Comparison of ENCODE assay signal across 33 mouse cellular contexts in genomic region chr13:54585831-54586230, GRCm38 (mm10).
"Had no signal": no experiment of that assay in that cellular context is flagged by ENCODE, and none has a peak within 500 bp of the region (broad histone marks: within the 10 kb centered on the region; RNA-seq: fewer than 3 reads in every experiment).

No protein-coding gene starts in this region.

- H3K27me3 ChIP-seq: heart, embryonic 13.5 days; heart, embryonic 15.5 days; hindbrain, embryonic 12.5 days; hindbrain, embryonic 13.5 days; hindbrain, embryonic 15.5 days; intestine, embryonic 15.5 days; kidney, embryonic 15.5 days had no signal

- H3K4me2 ChIP-seq: heart, embryonic 13.5 days; heart, embryonic 15.5 days; hindbrain, embryonic 12.5 days; hindbrain, embryonic 13.5 days; hindbrain, embryonic 14.5 days; hindbrain, embryonic 15.5 days; intestine, embryonic 15.5 days; kidney, embryonic 15.5 days had no signal

- ATAC-seq: hindbrain, embryonic 16.5 days; hindbrain, postnatal 0 days; inflammation-experienced regulatory T-cells, adult 6 months; intestine, embryonic 15.5 days; intestine, embryonic 16.5 days; intestine, postnatal 0 days had no signal

- H3K27ac ChIP-seq: heart, embryonic 13.5 days; heart, embryonic 15.5 days; hindbrain, embryonic 10.5 days; hindbrain, embryonic 12.5 days; hindbrain, embryonic 13.5 days; hindbrain, embryonic 14.5 days; hindbrain, embryonic 15.5 days; hindbrain, postnatal 0 days; intestine, embryonic 15.5 days; kidney, embryonic 15.5 days; kidney, postnatal 0 days; layer of hippocampus, adult 2 months; left cerebral cortex, adult 2 months had no signal

- H3K9me3 ChIP-seq: heart, embryonic 13.5 days; heart, embryonic 15.5 days; hindbrain, embryonic 10.5 days; hindbrain, embryonic 12.5 days; hindbrain, embryonic 13.5 days; hindbrain, embryonic 15.5 days; intestine, embryonic 15.5 days; kidney, embryonic 15.5 days had no signal

- DNase-seq: heart, postnatal 10 days; heart, postnatal 14 days; heart, postnatal 36 days; heart, postnatal 4 days; kidney, adult 11 months; kidney, adult 18-20 months; kidney, adult 2 months; kidney, adult 8-10 months; kidney, adult 9 months; kidney, postnatal 10 days; kidney, postnatal 14 days; kidney, postnatal 25 days; kidney, postnatal 36 days; kidney, postnatal 4 days; layer of hippocampus, adult 9-11 months; layer of hippocampus, postnatal 36 days had no signal

- H3K9ac ChIP-seq: heart, embryonic 13.5 days; heart, embryonic 15.5 days; hindbrain, embryonic 12.5 days; hindbrain, embryonic 13.5 days; hindbrain, embryonic 14.5 days; hindbrain, embryonic 15.5 days; intestine, embryonic 15.5 days; kidney, embryonic 15.5 days had no signal

- H3K4me3 ChIP-seq: heart, embryonic 13.5 days; heart, embryonic 15.5 days; hindbrain, embryonic 10.5 days; hindbrain, embryonic 12.5 days; hindbrain, embryonic 13.5 days; hindbrain, embryonic 15.5 days; intestine, embryonic 15.5 days; kidney, embryonic 15.5 days; layer of hippocampus, adult 2 months; left cerebral cortex, adult 2 months had no signal
